Mouse (Mus musculus) forebrain, embryonic 12.5 days (tissue): ENCODE results near the gene Mtf1. TPM values are rescaled to one million over a fixed set of nuclear protein-coding genes. Genes with fewer than 3 reads are reported as not detected.
A peak's percentile ranks its signal among the peaks of the same experiment; 100 is the strongest.

Experiments
- ATAC-seq: fragments of 200-750 bp; cut with Nextera tagmentation; 2 replicates; pipeline ENCODE4 v1.8.0; 2017; ENCODE audit warnings: moderate TSS enrichment; ENCODE audit not compliant: low FRiP score
- H3K27ac ChIP-seq: fragments of 300-500 bp; sonication (generic); 2 replicates; pipeline ENCODE4 v1.5.1; 2016; ENCODE audit warnings: mild to moderate bottlenecking
- H3K27me3 ChIP-seq: fragments of 300-500 bp; sonication (generic); 2 replicates; pipeline ENCODE4 v1.6.1; 2016; ENCODE audit warnings: mild to moderate bottlenecking
- H3K36me3 ChIP-seq: fragments of 300-500 bp; sonication (generic); replicated peaks from 2 replicates; pipeline ENCODE4 v1.6.1; 2016; ENCODE audit warnings: mild to moderate bottlenecking
- H3K4me1 ChIP-seq: fragments of 300-500 bp; sonication (generic); 2 replicates; pipeline ENCODE4 v1.6.1; 2016
- H3K4me2 ChIP-seq: fragments of 300-500 bp; sonication (generic); 2 replicates; pipeline ENCODE4 v1.6.1; 2016; ENCODE audit warnings: mild to moderate bottlenecking, moderate library complexity
- H3K4me3 ChIP-seq: fragments of 300-500 bp; sonication (generic); replicated peaks from 2 replicates; pipeline ENCODE4 v1.5.1; 2016; ENCODE audit warnings: mild to moderate bottlenecking
- H3K9ac ChIP-seq: fragments of 300-500 bp; sonication (generic); 2 replicates; pipeline ENCODE4 v1.6.1; 2016; ENCODE audit warnings: mild to moderate bottlenecking
- H3K9me3 ChIP-seq: fragments of 300-500 bp; sonication (generic); 2 replicates; pipeline ENCODE4 v1.6.1; 2016
- WGBS: fragments of 180-500 bp; shearing (Covaris S2); methylation state at CpG from one replicate; pipeline ENCODE4 v1.1.7; 2016; 5-methylcytosine and 5-hydroxymethylcytosine counted together
- polyA plus RNA-seq: library from polyadenylated mRNA; unstranded; fragments of >200 nt; fragmentation: Nextera tagmentation; extraction: Ambion mirVana; gene quantifications from 2 replicates; pipeline ENCODE4 v1.2.1, GENCODE M21; 2016

Gene Mtf1
- polyA plus RNA-seq, 1 experiment from 2014 or later, result 13.6 TPM

DNA sequence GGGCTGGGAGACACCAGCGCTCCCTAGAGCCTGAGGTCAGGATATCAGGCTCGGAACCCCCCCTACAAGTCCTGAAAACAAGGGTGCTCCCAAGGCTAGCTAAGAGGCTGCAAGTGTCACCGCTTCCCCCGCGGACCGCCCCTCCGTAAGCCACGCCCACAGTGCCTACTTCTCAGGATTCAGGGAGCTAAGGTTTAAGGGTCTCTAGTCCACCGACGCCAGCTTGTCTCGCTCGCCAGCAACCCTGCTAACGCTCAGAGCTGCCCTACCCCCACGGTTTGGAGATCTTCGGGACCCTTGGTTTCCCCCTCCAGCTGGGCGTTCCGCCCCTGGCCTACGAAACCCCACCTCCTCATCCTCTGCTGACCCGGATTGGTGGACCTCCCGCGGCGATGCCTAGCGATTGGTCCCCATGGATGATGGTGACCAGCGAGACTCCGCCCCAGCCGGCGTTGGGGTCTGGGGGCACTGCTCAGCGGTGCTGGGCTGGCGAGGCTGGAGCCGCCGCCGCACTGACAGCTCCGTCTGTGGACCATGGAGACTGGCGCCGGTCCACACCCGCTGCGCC, 79.5 kb downstream of the Mtf1 start:
- peaks cover 74% of the 10 kb centered on the region for H3K27me3 ChIP-seq
- H3K36me3 ChIP-seq, result no peaks in the 10 kb centered on the region
- ATAC-seq, result peak; percentile 98
- H3K9me3 ChIP-seq, result no peaks in the 10 kb centered on the region
- WGBS, result under 1% methylated on average over 37 of the region's 37 CpGs
- H3K4me3 ChIP-seq, result peak overlapping the region; percentile 50
- peaks cover 31% of the 10 kb centered on the region for H3K4me1 ChIP-seq
- peak overlapping the region; percentile 50 for H3K9ac ChIP-seq
- peak overlapping the region; percentile 84 for H3K4me2 ChIP-seq
- H3K27ac ChIP-seq, result 0 out of 2 replicates have a peak overlapping the region, but pooled peaks have one; percentile 50

DNA sequence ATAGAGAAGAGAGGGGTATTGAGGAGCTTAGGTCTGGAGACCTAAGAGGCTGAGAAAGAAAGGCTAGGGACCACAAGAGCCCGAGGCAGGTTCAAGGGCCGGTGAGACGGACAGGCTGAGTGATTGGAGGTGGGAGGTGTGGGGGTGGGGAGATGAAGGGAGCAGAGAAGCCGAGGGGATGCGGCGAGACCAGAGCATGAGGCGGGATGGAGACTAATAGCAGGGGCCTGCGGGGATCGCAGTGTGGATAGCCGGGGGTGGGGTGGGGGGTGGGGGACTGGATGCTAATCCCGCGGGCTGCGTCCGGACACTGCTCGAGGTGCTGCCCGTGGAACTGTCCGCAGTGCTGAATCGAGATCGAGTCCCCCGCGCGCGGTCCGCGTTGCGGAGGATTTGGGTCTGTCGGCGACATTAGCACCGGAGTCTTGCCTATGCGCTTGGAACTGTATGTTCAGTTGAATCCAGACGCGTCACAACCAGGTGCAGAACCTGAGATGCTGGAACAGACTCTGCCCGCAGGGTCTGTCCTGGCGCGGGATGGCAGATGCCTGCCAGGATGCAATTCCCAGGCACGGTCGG, 80.3 kb downstream of the Mtf1 start:
- H3K4me3 ChIP-seq, result peak overlapping the region; percentile 50
- H3K9me3 ChIP-seq, result no peaks in the 10 kb centered on the region
- peak overlapping the region; percentile 50 for H3K9ac ChIP-seq
- ATAC-seq, result peak; percentile 34
- peak overlapping the region; percentile 84 for H3K4me2 ChIP-seq
- under 1% methylated on average over 29 of the region's 37 CpGs for WGBS
- H3K27me3 ChIP-seq, result peaks cover 79% of the 10 kb centered on the region
- peaks cover 31% of the 10 kb centered on the region for H3K4me1 ChIP-seq
- no peaks in the 10 kb centered on the region for H3K36me3 ChIP-seq
- no peak overlapping the region for H3K27ac ChIP-seq

DNA sequence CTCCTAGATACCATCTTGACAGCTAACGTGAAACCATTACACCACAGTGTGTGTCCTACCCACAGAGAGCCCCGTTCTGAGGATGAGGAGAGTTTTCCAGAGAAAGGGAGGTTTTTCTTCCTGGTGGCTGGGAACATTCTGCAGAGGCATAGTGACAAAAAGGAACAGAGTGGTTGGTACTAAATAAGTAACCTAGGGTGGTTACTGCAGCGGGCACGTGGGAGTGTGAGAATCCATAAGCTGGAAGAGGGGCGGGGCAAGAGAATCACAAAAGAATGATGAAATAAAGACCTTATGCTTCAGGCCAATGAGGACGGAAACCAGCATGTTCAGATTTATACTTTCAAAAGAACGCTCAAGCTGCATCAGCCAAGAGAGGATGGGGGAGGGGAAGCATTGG, 86.8 kb downstream of the Mtf1 start:
- no peak overlapping the region for H3K27ac ChIP-seq
- no peaks in the 10 kb centered on the region for H3K36me3 ChIP-seq
- no peak overlapping the region for H3K4me3 ChIP-seq
- H3K27me3 ChIP-seq, result peaks cover 77% of the 10 kb centered on the region
- peaks cover 4% of the 10 kb centered on the region; the same call in 1 of the 2 replicates for H3K4me1 ChIP-seq
- H3K9ac ChIP-seq, result no peak overlapping the region
- WGBS, result 67% methylated on average over 7 of the region's 7 CpGs
- ATAC-seq, result no peak
- H3K4me2 ChIP-seq, result no peak overlapping the region
- H3K9me3 ChIP-seq, result no peaks in the 10 kb centered on the region

DNA sequence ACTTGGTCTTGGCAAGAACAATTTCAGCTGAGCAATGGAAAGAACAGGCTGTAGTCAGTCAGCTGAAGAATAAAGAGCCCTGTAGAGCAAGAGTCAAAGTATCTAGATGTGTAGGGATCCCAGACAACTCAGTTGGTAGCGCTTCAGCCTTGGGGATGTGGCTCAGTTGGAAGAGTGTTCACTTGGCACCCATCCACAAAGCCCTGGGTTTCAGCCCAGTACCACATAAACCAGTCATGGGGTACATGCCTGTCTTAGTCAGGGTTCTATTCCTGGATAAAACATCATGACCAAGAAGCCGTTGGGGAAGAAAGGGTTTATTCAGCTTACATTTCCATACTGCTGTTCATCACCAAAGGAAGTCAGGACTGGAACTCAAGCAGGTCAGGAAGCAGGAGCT, 88.0 kb downstream of the Mtf1 start:
- H3K9me3 ChIP-seq, result no peaks in the 10 kb centered on the region
- no peaks in the 10 kb centered on the region for H3K36me3 ChIP-seq
- WGBS, result 84% methylated on average over 2 of the region's 2 CpGs
- H3K27me3 ChIP-seq, result peaks cover 80% of the 10 kb centered on the region
- peaks cover 17% of the 10 kb centered on the region for H3K4me1 ChIP-seq
- no peak overlapping the region for H3K9ac ChIP-seq
- no peak overlapping the region for H3K4me3 ChIP-seq
- ATAC-seq, result no peak
- H3K4me2 ChIP-seq, result no peak overlapping the region
- no peak overlapping the region for H3K27ac ChIP-seq

DNA sequence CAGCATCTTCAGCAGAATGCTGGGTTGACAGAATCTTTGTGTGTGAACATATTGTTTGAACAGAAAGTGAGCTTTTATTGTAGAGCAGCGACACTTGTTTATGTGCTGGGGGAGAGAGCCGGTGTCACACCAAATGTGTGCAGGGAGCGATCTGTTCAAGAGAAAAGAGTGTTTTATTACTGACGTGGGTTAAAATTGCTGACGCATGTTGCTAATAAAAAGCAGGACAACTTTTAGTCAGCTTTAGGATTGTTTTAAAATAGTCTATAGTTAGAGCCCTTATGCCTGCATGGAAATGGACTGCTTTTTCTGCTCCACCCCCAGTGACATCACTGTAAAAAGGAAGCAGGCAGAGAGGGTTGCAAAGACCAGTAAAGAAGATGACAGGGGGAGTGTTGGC, 88.9 kb downstream of the Mtf1 start:
- Histone ChIP-seq H3K36me3 (no peaks in the 10 kb centered on the region), H3K4me2 (no peak overlapping the region), H3K27ac (no peak overlapping the region), H3K4me3 (no peak overlapping the region), H3K4me1 (peaks cover 21% of the 10 kb centered on the region), H3K27me3 (peaks cover 82% of the 10 kb centered on the region), H3K9ac (no peak overlapping the region), H3K9me3 (no peaks in the 10 kb centered on the region)
- no peak for ATAC-seq
- WGBS, result 72% methylated on average over 5 of the region's 5 CpGs

DNA sequence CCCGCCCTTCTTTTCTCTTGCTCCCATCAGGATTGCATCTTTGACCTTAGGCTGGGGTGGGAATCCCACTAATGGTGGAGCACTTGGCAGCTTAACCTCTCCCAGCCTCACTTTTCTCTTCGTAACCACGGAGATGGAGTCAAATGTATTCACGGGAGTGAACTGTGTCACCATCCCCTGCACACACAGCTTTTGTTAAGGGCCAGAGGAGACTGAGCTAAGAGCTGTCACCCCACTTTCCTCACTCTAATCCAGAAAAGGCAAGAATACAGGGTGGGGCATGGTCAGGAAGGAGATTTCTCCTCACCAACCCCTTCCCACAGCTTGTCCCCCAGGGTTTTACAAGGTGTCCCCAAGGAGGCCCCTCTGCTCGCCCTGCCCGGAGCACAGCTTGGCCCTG, 91.9 kb downstream of the Mtf1 start:
- peak; percentile 36; the same call in 1 of the 2 replicates for ATAC-seq
- 30% methylated on average over 6 of the region's 6 CpGs for WGBS
- Histone ChIP-seq H3K27ac (no peak overlapping the region), H3K4me2 (0 out of 2 replicates have a peak overlapping the region, but pooled peaks have one; percentile 84), H3K36me3 (no peaks in the 10 kb centered on the region), H3K9ac (no peak overlapping the region), H3K4me3 (no peak overlapping the region), H3K4me1 (peaks cover 34% of the 10 kb centered on the region), H3K9me3 (no peaks in the 10 kb centered on the region), H3K27me3 (peaks cover 79% of the 10 kb centered on the region)

DNA sequence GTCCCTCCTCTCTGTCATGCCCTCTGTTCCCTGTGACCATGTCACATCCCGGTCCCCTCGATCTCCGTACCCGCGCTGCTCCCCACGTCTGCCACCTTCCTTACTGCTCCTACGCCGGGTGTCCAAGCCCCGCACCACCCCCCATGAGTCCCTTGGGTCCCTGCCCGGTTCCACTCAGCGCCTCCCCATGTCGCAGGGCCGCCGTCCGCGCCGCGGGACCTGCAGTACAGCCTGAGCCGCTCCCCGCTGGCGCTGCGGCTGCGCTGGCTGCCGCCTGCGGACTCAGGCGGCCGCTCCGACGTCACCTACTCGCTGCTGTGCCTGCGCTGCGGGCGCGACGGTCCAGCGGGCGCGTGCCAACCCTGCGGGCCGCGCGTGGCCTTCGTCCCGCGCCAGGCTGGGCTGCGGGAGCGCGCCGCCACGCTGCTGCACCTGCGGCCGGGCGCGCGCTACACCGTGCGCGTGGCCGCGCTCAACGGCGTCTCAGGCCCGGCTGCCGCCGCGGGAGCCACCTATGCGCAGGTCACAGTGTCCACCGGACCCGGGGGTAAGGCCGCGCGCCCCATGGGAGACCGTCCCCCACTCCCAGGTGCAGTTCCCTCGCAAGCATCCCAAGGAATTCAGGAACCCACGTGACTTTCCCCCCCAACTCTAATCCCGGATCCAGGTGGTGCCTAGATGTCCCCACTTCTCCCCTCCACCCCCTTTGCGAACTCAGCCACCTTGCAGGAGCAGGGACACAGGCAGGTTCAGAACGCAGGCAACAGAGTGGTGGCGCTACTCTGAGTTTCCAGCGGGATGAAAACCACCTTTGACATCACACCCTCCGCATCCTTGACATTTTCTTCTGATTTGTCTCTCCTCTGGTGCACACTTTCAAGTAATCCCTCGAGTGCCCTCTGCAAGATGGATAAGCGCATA, 92.9 kb downstream of the Mtf1 start:
- Histone ChIP-seq H3K4me2 (peak overlapping the region; percentile 84), H3K9me3 (no peaks in the 10 kb centered on the region), H3K27ac (no peak overlapping the region), H3K36me3 (no peaks in the 10 kb centered on the region), H3K4me3 (peak overlapping the region; percentile 54), H3K4me1 (peaks cover 44% of the 10 kb centered on the region), H3K27me3 (peaks cover 81% of the 10 kb centered on the region), H3K9ac (peak overlapping the region; percentile 50; the same call in 1 of the 2 replicates)
- 1% methylated on average over 81 of the region's 83 CpGs for WGBS
- ATAC-seq, result peak; percentile 72; the same call in 1 of the 2 replicates

DNA sequence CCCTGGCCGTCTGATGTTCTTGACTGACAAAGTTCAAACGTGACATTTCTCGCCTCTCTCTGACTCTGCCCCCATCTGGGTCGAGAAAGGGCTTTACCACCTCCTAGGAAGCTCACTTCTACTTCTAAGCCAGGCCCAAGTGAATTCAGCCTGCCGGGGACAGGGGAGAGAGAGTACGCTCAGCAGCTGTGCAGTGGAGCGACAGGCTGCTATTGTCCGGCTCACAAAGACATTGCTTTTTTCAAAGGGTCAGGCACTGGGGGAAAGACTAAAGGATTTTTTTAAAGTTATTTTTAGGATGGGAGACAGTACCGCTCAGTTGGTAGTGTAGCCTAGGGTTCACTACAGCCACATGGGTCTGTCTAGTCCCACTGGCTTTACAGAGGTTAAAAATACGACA, 96.5 kb downstream of the Mtf1 start:
- Histone ChIP-seq H3K4me1 (peaks cover 52% of the 10 kb centered on the region), H3K9me3 (no peaks in the 10 kb centered on the region), H3K27ac (0 out of 2 replicates have a peak overlapping the region, but pooled peaks have one; percentile 25), H3K4me2 (no peak overlapping the region), H3K36me3 (no peaks in the 10 kb centered on the region), H3K27me3 (peaks cover 58% of the 10 kb centered on the region), H3K9ac (0 out of 2 replicates have a peak overlapping the region, but pooled peaks have one; percentile 17), H3K4me3 (no peak overlapping the region)
- ATAC-seq, result no peak
- WGBS, result 9% methylated on average over 10 of the region's 10 CpGs

Other genes starting within 250 kb of the Mtf1 start
- 0.47 and 0.74 TPM in 2 replicates for gene 3100002H09Rik, start 191.3 kb upstream of the Mtf1 start, polyA plus RNA-seq
- 16.0 and 21.6 TPM in 2 replicates for gene Pou3f1, start 145.3 kb upstream of the Mtf1 start, polyA plus RNA-seq
- gene Utp11, start 108.5 kb upstream of the Mtf1 start, polyA plus RNA-seq, result 63.8 and 64.0 TPM in 2 replicates
- gene Fhl3, start 101.4 kb upstream of the Mtf1 start, polyA plus RNA-seq, result 2.2 TPM in 2 replicates
- 203 and 204 TPM in 2 replicates for gene Sf3a3, start 87.3 kb upstream of the Mtf1 start, polyA plus RNA-seq
- gene Inpp5b, start 60.3 kb upstream of the Mtf1 start, polyA plus RNA-seq, result 23.8 and 31.9 TPM in 2 replicates
- gene Yrdc, start 48.6 kb downstream of the Mtf1 start, polyA plus RNA-seq, result 45.0 and 48.5 TPM in 2 replicates
- gene 1110065P20Rik, start 49.1 kb downstream of the Mtf1 start, polyA plus RNA-seq, result 60.1 and 64.9 TPM in 2 replicates
- gene Maneal, start 60.1 kb downstream of the Mtf1 start, polyA plus RNA-seq, result 5.6 and 9.7 TPM in 2 replicates
- 1.2 and 1.9 TPM in 2 replicates for gene Epha10, start 78.8 kb downstream of the Mtf1 start, polyA plus RNA-seq
- 16.7 and 18.9 TPM in 2 replicates for gene 9930104L06Rik, start 134.9 kb downstream of the Mtf1 start, polyA plus RNA-seq
- gene Cdca8, start 137.2 kb downstream of the Mtf1 start, polyA plus RNA-seq, result 243 and 257 TPM in 2 replicates
- gene Rspo1, start 184.3 kb downstream of the Mtf1 start, polyA plus RNA-seq, result 20.3 and 26.2 TPM in 2 replicates
- 97.1 and 103 TPM in 2 replicates for gene Gnl2, start 214.5 kb downstream of the Mtf1 start, polyA plus RNA-seq